Mouse (Mus musculus): Measurements from ENCODE around the gene Scnn1b. TPM values are rescaled to one million over a fixed set of nuclear protein-coding genes. Genes with fewer than 3 reads are reported as not detected.

Gene Scnn1b
- 0.19 TPM in 1 of 2 replicates, not detected in the other for polyA plus RNA-seq (2012; rRNA removed)

DNA sequence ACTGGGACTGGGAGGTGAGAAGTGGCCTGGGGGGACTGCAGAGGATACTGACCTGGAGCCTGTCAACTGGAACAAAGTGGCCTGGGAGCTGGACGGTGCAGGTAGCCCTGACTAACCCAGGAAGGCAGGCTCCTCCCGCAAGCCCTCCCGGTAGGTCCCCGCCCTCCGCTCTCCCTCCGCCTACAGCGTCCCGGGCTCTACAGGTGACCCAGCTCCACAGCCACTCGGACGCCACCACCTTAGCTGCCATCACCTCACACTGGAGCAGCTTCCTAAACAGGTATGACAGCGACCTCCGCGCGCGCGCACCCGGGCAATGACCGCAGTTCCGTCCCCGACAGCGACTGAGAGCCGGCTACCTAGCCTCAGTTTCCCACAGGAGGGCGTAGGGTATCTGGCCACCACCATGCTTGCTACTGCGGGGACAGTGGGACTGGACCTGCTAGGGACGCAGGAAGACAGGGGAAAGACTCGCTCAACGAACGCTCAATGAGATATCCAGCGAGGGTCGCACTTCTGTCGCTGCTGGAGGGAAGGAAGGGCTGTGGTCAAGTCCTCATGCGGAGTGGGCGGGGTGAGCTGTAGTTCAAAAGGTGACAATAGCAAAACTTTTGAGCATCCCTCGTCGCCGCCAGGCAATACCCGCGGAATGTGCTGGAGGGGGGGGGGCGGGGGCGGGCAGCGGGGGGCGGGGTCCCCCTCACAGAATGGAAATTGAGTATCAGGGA lies at the start of gene Scnn1b:
Gene Scnn1b (plus strand): TSS at position 181 of the 728 bp plus-strand sequence.

Other genes starting within 250 kb of the Scnn1b start
- 7.9 and 8.8 TPM in 2 replicates for gene Usp31, start 157.8 kb upstream of the Scnn1b start, polyA plus RNA-seq (2012; rRNA removed)
- gene Scnn1g, start 130.6 kb upstream of the Scnn1b start, polyA plus RNA-seq (2012; rRNA removed), result 0.02 and 0.16 TPM in 2 replicates
- gene Cog7, start 116.7 kb downstream of the Scnn1b start, polyA plus RNA-seq (2012; rRNA removed), result 12.3 and 13.8 TPM in 2 replicates
- 62.8 and 90.7 TPM in 2 replicates for gene Gga2, start 156.2 kb downstream of the Scnn1b start, polyA plus RNA-seq (2012; rRNA removed)
- 56.3 and 81.8 TPM in 2 replicates for gene Ubfd1, start 202.1 kb downstream of the Scnn1b start, polyA plus RNA-seq (2012; rRNA removed)
- gene Ears2, start 202.2 kb downstream of the Scnn1b start, polyA plus RNA-seq (2012; rRNA removed), result 11.9 and 13.1 TPM in 2 replicates
- 114 and 185 TPM in 2 replicates for gene Ndufab1, start 236.8 kb downstream of the Scnn1b start, polyA plus RNA-seq (2012; rRNA removed)